Mouse (Mus musculus) liver, embryonic 13.5 days (tissue): ENCODE data around the gene Ccdc3. TPM values are rescaled to one million over a fixed set of nuclear protein-coding genes. Genes with fewer than 3 reads are reported as not detected.

ENCODE experiments used
- ATAC-seq: fragments of 200-750 bp; cut with Nextera tagmentation; 2 replicates; pipeline ENCODE4 v1.8.0; 2017; ENCODE audit warnings: low read depth, mild to moderate bottlenecking, moderate number of reproducible peaks, moderate library complexity
- DNase-seq: peaks from one replicate; pipeline ENCODE4 v3.0.0; 2022
- H3K27ac ChIP-seq: fragments of 300-500 bp; sonication (generic); 2 replicates; pipeline ENCODE4 v1.5.1; 2015; ENCODE audit warnings: moderate library complexity, mild to moderate bottlenecking, inconsistent platforms
- H3K27me3 ChIP-seq: fragments of 300-500 bp; sonication (generic); 2 replicates; pipeline ENCODE4 v1.6.1; 2015; ENCODE audit warnings: mild to moderate bottlenecking, inconsistent platforms
- H3K36me3 ChIP-seq: fragments of 300-500 bp; sonication (generic); 2 replicates; pipeline ENCODE4 v1.6.1; 2015; ENCODE audit warnings: mild to moderate bottlenecking, inconsistent platforms
- H3K4me1 ChIP-seq: fragments of 300-500 bp; sonication (generic); replicated peaks from 2 replicates; pipeline ENCODE4 v1.6.1; 2015; ENCODE audit warnings: inconsistent platforms
- H3K4me2 ChIP-seq: fragments of 300-500 bp; sonication (generic); 2 replicates; pipeline ENCODE4 v1.6.1; 2015; ENCODE audit warnings: inconsistent platforms, mild to moderate bottlenecking, moderate library complexity
- H3K4me3 ChIP-seq: fragments of 300-500 bp; sonication (generic); replicated peaks from 2 replicates; pipeline ENCODE4 v1.5.1; 2015; ENCODE audit warnings: mild to moderate bottlenecking, inconsistent platforms
- H3K9ac ChIP-seq: fragments of 300-500 bp; sonication (generic); 2 replicates; pipeline ENCODE4 v1.6.1; 2015; ENCODE audit warnings: mild to moderate bottlenecking, inconsistent platforms
- H3K9me3 ChIP-seq: fragments of 300-500 bp; sonication (generic); replicated peaks from 2 replicates; pipeline ENCODE4 v1.6.1; 2016; ENCODE audit warnings: inconsistent platforms
- WGBS: fragments of 180-500 bp; shearing (Covaris S2); methylation state at CpG from one replicate; pipeline ENCODE4 v1.1.7; 2015; ENCODE audit not compliant: insufficient replicate concordance; 5-methylcytosine and 5-hydroxymethylcytosine counted together
- polyA plus RNA-seq: library from polyadenylated mRNA; unstranded; fragments of >200 nt; fragmentation: Nextera tagmentation; extraction: Ambion mirVana; gene quantifications from 2 replicates; pipeline ENCODE4 v1.2.1, GENCODE M21; 2015

Ccdc3 gene
- polyA plus RNA-seq, 1 experiment from 2014 or later: 4.0 TPM

- H3K4me2 ChIP-seq: no peak overlapping the region
- H3K27ac ChIP-seq: no peak overlapping the region
- no peaks in the 10 kb centered on the region for H3K4me1 ChIP-seq
- H3K27me3 ChIP-seq: no peaks in the 10 kb centered on the region
- no peaks in the 10 kb centered on the region for H3K9me3 ChIP-seq
- DNase-seq (no peak), ATAC-seq (peak; percentile 66)
- WGBS: 5% methylated on average over 6 of the region's 6 CpGs
- H3K36me3 ChIP-seq: no peaks in the 10 kb centered on the region
- no peak overlapping the region for H3K9ac ChIP-seq
- no peak overlapping the region for H3K4me3 ChIP-seq
Measured at GRCm38 (mm10) chr2:5125506-5125905, 12.1 kb upstream of the Ccdc3 start.

DNA sequence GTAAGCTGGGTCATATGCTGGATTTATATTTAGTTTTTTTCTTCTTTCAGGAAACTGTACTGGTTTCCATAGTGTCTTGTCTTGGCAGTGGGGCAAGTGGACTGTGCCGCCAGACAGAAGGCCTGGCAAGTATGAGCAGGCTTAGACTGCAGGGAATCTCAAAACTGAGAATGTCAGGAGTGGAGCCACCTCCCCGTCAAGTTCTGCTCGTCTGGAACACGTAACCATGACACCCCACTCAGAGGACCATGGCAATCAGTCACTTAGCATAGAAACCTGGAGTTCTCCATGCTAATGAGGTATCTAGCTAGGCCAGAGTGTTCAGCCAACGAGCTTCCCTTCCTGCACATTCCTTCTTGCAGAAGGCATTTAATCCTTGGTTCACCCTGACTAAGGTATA lies 10.2 kb upstream of the Ccdc3 start:
- no peak for ATAC-seq
- no peak overlapping the region for H3K4me3 ChIP-seq
- WGBS: 60% methylated on average over 5 of the region's 5 CpGs
- no peaks in the 10 kb centered on the region for H3K9me3 ChIP-seq
- DNase-seq: no peak
- no peak overlapping the region for H3K27ac ChIP-seq
- no peaks in the 10 kb centered on the region for H3K36me3 ChIP-seq
- H3K27me3 ChIP-seq: no peaks in the 10 kb centered on the region
- H3K4me1 ChIP-seq: no peaks in the 10 kb centered on the region
- no peak overlapping the region for H3K4me2 ChIP-seq
- H3K9ac ChIP-seq: no peak overlapping the region

DNA sequence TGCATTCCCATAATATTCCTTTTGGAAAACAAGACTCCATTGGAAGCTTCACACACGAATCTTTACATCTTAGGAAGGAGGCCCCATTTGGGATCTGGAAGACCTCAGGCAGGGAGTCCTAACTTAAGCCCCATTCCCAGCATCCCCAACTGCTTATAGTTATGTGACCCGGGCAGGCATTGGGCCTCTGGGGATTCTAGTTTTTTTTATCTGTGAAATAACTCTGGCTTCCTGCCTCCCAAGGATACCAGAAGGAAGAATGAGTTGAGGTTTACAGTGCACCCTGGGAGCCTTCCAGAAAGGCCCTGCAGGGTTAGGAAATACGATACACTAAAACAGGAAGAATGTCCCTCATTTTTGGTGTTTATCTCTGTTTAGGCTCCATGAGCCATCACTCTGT lies 8.5 kb upstream of the Ccdc3 start:
- no peaks in the 10 kb centered on the region for H3K9me3 ChIP-seq
- no peak overlapping the region for H3K27ac ChIP-seq
- H3K9ac ChIP-seq: no peak overlapping the region
- no peaks in the 10 kb centered on the region for H3K4me1 ChIP-seq
- DNase-seq: no peak
- no peak overlapping the region for H3K4me3 ChIP-seq
- H3K4me2 ChIP-seq: no peak overlapping the region
- H3K27me3 ChIP-seq: no peaks in the 10 kb centered on the region
- WGBS: 27% methylated on average over 3 of the region's 3 CpGs
- no peaks in the 10 kb centered on the region for H3K36me3 ChIP-seq
- no peak for ATAC-seq

GRCm38 (mm10) chr2:5132046-5132445 lies 5.5 kb upstream of the Ccdc3 start:
- DNase-seq: no peak
- Histone ChIP-seq H3K9me3 (no peaks in the 10 kb centered on the region), H3K27ac (no peak overlapping the region), H3K36me3 (no peaks in the 10 kb centered on the region), H3K27me3 (peaks cover 17% of the 10 kb centered on the region), H3K9ac (no peak overlapping the region), H3K4me2 (no peak overlapping the region), H3K4me1 (no peaks in the 10 kb centered on the region), H3K4me3 (no peak overlapping the region)
- 79% methylated on average over 4 of the region's 4 CpGs for WGBS
- ATAC-seq: no peak

- Histone ChIP-seq H3K27ac (no peak overlapping the region), H3K4me3 (no peak overlapping the region), H3K4me2 (no peak overlapping the region), H3K36me3 (no peaks in the 10 kb centered on the region), H3K9me3 (no peaks in the 10 kb centered on the region), H3K27me3 (peaks cover 48% of the 10 kb centered on the region), H3K9ac (no peak overlapping the region), H3K4me1 (peaks cover 6% of the 10 kb centered on the region; the same call in 1 of the 2 replicates)
- WGBS: 51% methylated on average over 5 of the region's 5 CpGs
- DNase-seq: no peak
- no peak for ATAC-seq
Measured at GRCm38 (mm10) chr2:5134959-5135743, 2.4 kb upstream of the Ccdc3 start.

DNA sequence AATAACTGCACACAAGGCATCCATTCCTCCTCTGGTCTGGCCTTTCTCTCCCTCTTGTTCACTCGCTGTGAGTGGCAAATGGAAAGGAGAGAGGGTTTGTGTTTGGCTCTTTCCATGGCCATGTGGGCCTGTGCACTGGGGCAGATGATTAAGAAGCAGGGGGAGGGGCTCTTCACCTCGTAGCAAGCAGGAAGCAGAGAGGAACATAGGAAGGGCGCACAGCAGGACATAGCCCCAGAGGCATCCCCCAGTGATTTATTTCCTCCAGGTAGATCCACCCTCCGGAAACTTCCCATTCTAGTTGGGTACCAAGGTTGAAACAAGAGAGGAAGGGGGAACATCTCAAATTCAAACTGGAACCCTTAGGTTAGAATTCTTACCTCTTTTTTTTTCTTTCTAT lies 2.4 kb downstream of the Ccdc3 start:
- Histone ChIP-seq H3K27me3 (peaks cover 59% of the 10 kb centered on the region), H3K4me2 (no peak overlapping the region), H3K4me3 (no peak overlapping the region), H3K4me1 (peaks cover 6% of the 10 kb centered on the region; the same call in 1 of the 2 replicates), H3K9ac (no peak overlapping the region), H3K27ac (no peak overlapping the region), H3K36me3 (no peaks in the 10 kb centered on the region), H3K9me3 (no peaks in the 10 kb centered on the region)
- WGBS: 42% methylated on average over 4 of the region's 4 CpGs
- ATAC-seq (no peak), DNase-seq (no peak)

DNA sequence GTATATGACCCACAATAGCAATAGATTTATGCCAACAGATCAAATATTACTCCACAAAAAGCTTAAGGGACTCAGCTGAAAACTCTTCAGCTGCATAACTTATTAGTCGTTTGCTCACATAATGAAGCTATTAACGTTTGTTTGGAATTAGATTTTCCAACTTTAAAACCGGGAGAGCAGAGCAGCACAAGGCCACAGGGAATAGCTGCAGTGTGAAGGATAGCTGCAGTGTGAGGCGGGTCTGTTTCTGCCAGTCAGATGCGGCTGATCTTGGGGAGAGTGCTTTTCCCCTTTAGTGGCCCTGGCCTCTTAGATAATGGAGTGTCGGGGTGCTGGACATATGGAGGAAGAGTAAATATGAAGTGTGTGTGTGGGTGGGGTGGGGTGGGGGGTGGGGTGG lies 6.9 kb downstream of the Ccdc3 start:
- Histone ChIP-seq H3K4me2 (no peak overlapping the region), H3K9ac (no peak overlapping the region), H3K4me3 (no peak overlapping the region), H3K27me3 (peaks cover 18% of the 10 kb centered on the region), H3K9me3 (no peaks in the 10 kb centered on the region), H3K36me3 (no peaks in the 10 kb centered on the region), H3K4me1 (no peaks in the 10 kb centered on the region), H3K27ac (no peak overlapping the region)
- 53% methylated on average over 6 of the region's 6 CpGs for WGBS
- ATAC-seq (no peak), DNase-seq (no peak)

DNA sequence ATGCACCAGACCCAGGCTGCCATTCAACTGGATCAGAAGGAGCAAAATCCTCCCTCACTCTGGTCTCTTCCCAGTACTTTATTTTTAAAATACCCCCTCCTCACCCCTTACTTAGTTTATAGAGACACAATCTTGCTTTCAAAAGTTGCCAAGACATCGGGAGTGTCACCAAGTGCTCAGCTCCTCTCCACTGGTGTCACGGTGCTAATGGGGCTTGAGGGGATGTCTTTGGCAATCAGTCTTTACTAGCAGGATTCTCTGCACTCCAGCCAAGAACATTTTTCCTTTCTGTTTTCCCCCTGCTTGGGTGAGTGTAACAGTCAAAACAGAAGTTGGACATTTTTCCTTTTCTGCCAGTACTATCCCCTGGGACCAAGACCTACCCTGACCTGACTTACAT lies 10.3 kb downstream of the Ccdc3 start:
- H3K4me1 ChIP-seq: no peaks in the 10 kb centered on the region
- no peaks in the 10 kb centered on the region for H3K36me3 ChIP-seq
- H3K9me3 ChIP-seq: no peaks in the 10 kb centered on the region
- no peaks in the 10 kb centered on the region for H3K27me3 ChIP-seq
- H3K27ac ChIP-seq: no peak overlapping the region
- no peak for ATAC-seq
- no peak for DNase-seq
- no peak overlapping the region for H3K4me3 ChIP-seq
- H3K9ac ChIP-seq: no peak overlapping the region
- no peak overlapping the region for H3K4me2 ChIP-seq
- 47% methylated on average over 2 of the region's 2 CpGs for WGBS

DNA sequence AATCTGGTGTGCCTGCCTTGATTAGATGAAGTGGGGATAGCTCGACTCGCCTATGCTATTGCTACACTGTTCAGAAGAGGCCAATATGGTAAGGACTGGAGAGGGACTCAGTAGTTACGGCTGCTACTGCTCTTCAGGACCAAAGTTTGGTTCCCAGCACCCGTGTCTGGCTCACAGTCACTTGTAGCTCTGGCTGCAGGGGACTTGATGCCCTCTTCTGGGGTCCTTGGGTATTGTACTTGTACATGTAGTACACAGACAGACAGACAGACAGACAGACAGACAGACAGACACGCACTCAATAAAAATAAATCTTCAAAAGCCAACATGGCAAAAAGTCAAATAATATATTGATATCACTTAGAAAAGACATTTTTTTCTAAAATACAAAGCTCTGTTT lies 17.1 kb downstream of the Ccdc3 start:
- Histone ChIP-seq H3K27me3 (no peaks in the 10 kb centered on the region), H3K4me2 (no peak overlapping the region), H3K9ac (no peak overlapping the region), H3K9me3 (no peaks in the 10 kb centered on the region), H3K36me3 (no peaks in the 10 kb centered on the region), H3K27ac (no peak overlapping the region), H3K4me3 (no peak overlapping the region), H3K4me1 (no peaks in the 10 kb centered on the region)
- WGBS: 68% methylated on average over 5 of the region's 5 CpGs
- DNase-seq (no peak), ATAC-seq (no peak)

- DNase-seq (no peak), ATAC-seq (no peak)
- H3K4me2 ChIP-seq: no peak overlapping the region
- H3K27ac ChIP-seq: no peak overlapping the region
- H3K9ac ChIP-seq: no peak overlapping the region
- H3K4me3 ChIP-seq: no peak overlapping the region
- WGBS: 77% methylated on average over 11 of the region's 11 CpGs
- H3K36me3 ChIP-seq: no peaks in the 10 kb centered on the region
- peaks cover 20% of the 10 kb centered on the region for H3K4me1 ChIP-seq
- H3K27me3 ChIP-seq: no peaks in the 10 kb centered on the region
- no peaks in the 10 kb centered on the region for H3K9me3 ChIP-seq
Measured at GRCm38 (mm10) chr2:5160236-5160848, 22.8 kb downstream of the Ccdc3 start.

- no peaks in the 10 kb centered on the region for H3K9me3 ChIP-seq
- DNase-seq: no peak
- WGBS: 52% methylated on average over 11 of the region's 11 CpGs
- no peak overlapping the region for H3K4me3 ChIP-seq
- H3K36me3 ChIP-seq: no peaks in the 10 kb centered on the region
- H3K4me2 ChIP-seq: no peak overlapping the region
- no peak overlapping the region for H3K9ac ChIP-seq
- no peak for ATAC-seq
- H3K4me1 ChIP-seq: peaks cover 20% of the 10 kb centered on the region
- no peaks in the 10 kb centered on the region for H3K27me3 ChIP-seq
- H3K27ac ChIP-seq: no peak overlapping the region
Measured at GRCm38 (mm10) chr2:5161002-5161745, 23.6 kb downstream of the Ccdc3 start.
